Mouse (Mus musculus) neural tube, embryonic 10.5 days (tissue): ENCODE measurements around the gene Trex2.

ENCODE experiments used
- DNase-seq: peaks from one replicate; pipeline ENCODE4 v3.0.0-alpha.2; 2017; ENCODE audit warnings: low spot score; ENCODE audit errors: extremely low spot score

Gene Trex2

DNA sequence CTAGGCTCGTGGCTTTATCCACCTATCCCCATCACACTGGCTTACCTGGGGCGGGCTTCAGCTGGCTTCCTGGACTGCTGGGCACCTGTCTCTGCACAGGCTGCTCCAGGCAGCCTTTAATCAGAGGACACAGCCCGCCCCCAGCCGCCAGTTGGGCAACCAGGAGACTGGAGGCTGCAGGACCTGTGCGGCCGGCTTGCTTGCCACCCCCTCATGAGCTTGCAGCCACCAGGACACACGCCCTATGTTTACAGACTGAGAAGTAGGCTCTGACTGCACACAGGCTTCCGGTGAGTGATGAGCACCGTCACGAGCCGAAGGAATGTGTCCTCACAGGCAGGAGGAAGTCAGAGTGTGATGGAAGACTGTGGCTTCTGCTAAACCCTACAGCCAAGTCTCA, at the start of gene Trex2:
TSS of gene Trex2 (minus strand) at position 93 of the 400 bp plus-strand sequence.
- DNase-seq, result no peak

DNA sequence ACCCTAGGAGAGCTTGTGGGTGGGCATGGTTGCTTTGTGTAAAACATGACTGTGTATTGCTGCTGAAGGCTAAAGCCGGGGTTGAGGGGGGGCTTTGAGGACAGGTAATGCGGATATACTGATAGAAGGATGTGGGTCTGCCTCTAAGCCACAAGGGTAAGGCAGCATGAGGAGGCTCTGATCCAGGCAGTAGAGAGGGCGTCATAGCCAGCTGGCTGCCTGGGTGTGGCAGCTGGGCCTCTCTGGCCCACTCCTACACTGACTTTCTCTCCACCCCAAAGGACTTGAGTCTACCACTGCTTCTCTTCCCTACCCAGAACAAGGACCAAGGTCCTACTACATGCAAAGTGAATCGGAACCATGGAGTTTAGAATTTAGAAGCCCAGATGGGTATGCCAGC, 49.7 kb upstream of the Trex2 start:
- DNase-seq, result no peak

DNA sequence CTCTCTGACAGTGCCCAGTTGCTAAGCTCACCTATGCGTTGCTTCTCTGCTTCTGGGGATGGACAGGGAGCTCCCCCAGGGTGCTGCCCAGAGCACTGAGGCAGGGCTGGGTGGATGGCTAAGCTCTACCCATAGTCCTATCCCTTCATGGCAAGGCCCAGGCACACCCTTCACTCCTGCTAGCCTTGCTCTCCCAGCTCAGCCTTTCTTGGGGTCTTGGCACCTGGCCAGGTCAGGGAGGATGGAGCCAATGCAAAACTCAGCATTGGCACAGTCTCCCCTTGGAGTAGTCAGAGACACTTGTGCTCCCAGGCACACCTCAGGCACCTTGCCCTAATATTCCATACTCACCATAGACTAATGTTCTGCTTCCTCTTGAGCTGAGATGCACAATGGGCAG, 48.9 kb upstream of the Trex2 start:
- no peak for DNase-seq

DNA sequence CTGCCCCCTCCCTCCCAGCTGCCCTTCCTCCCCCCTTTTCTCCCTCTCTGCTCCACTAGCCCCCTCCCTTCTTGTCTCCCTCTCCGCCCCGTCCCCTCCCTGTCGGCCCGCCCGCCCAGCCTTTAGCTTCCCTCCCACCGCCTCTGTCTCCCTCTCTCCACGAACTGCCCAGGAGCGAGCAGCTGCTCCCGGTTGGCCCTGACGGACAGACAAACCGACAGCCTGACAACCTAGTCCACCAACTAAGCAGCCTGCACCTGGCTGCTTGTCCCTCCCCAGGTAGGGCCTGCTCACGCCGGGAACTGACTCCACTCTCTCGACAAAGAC, 48.3 kb upstream of the Trex2 start, which contains the start of gene Bgn:
TSS of gene Bgn (plus strand) at position 119 of the 327 bp plus-strand sequence.
- no peak for DNase-seq

DNA sequence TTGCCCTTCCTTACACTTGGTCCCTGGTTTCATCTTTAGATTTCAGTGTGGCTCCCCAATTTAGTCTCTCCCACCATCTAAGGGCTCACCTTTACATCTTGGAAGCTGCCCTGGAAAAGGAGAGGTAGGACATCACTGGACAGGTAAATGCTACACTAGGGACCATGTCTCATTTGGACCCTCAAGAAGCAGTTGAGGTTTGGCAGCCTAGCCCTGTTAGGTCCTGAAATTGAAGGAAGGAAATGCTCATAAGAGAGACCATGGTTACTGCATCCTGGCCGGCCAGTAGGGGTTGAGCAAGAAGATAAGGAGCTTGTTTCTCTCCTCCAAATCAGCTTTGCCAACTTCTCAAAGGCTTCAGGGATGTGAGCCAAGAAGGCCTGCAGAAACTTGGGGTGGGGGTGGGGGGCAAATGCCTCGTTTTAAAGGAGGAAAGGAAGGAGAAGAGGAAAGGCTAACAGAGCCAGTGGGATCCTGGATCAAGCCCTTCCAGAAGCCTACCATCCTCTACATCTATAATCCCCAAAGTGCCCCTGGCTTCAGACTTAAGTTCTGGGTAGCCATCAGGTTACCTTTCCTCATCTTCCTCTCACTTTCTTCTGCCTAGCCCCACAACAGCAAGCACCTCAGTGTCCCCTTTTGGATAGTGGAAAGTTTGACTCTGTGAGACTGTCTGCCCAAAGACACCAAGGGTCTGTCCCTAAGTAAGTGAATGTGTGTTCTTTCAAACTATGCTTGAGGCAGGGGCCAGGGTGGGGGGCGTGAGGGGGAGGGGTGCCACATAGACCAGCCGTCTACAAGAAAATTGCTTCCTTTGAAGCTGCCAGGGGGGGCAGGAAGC, 47.7 kb upstream of the Trex2 start:
- no peak for DNase-seq

DNA sequence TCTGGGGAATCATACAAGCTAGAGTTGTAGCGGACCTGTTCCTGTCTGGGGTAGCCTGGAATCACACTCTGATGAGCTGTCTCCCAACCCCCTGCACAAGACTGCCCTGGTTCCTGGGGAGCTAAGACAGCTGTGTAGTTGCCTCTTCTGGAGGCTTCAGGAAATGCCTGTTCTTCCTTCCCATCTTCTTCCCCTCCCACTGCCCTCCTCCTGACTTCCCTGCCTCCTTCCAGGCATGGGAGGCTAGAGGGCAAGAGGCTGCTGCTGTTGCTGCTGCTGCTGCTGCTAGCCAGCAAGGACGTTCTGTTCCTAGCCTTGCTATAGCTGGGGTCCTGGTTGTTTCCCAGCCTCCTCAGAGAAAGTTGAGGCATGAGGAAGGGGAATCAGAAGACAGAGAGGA, 45.2 kb upstream of the Trex2 start:
- DNase-seq, result no peak

DNA sequence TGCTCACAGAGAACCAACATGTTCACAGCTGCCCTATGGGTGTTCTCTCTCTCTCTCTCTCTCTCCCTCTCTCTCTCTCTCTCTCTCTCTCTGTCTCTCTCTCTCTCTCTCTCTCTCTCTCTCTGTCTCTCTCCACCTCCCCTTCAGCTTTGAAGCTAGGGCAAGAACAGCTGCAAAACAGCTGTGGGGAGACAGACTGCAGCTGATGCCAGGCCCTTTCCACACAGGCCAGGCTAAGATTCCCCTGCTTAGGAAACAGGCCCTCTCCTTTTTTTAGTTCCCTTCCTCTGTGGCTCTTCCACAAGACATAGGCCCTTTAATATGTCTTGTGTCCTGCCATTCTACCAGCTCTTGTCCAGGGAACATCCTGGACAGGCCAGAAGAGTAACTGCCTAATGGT, 44.5 kb upstream of the Trex2 start:
- DNase-seq, result no peak

DNA sequence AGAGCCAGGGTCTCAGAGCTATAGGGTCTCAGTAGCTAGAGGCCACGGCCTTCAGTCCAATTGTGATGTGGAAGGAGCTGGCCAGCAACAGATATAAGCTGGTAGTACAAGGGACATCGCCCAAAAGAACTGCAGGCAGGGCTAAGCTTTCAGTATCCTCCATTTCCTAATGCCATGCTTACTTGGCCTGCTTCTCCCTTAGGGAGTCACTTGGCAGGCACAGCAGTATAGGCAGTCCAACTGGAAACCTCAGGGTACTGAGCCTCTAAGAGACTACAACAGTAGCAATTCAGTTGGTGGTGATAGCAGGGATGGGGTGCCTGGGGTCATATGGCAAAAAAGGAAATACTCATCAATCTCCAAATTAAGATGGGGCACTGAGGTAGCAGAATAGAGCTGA, 42.4 kb upstream of the Trex2 start:
- DNase-seq, result no peak

DNA sequence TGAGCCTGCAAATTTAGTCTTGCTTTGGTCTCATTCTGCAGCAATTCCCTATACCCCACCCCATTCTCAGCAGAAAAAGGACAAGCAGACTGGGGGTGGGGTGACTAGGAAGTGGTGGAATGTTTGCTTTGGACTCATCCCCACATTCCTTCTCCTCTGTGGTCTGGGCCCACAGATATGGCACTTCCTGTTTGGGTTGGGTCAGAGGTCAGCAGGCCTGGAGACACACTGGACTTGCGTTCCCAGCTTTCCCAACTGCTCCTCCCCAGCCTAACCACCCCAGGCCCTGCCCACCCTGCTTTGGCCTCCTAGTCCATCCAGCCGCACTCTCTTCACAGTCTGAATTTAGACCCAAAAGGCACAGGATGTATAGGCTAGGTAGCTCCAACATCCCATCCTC, 41.5 kb upstream of the Trex2 start:
- DNase-seq, result no peak

DNA sequence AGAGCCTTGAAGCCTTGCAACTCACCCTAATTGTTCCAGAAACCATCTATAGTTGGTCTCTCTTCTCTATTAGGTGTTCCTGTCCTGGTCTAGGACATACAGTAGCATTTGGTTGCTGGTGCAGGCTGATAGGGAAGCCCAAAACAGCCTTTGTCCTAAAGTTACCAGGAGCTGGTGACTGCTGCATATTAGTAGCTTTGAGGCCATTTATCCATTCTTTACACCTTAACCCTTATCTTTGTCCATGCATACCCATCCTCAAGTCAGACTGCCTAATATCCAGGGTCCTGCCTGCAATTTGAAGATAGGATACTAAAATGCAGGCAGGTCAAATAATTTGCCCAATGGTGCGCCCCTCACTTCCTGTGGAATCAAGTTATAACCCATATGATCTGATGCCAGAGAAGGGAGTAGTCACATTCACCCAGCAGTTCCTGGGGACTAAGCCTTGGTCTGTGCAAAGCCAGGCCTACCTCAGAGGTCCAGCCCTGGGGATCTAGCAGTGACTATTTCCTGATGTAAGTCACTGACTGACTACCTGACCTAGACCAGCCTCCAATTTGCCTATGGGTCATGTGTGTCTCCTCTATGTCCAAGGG, 40.6 kb upstream of the Trex2 start:
- DNase-seq, result no peak

DNA sequence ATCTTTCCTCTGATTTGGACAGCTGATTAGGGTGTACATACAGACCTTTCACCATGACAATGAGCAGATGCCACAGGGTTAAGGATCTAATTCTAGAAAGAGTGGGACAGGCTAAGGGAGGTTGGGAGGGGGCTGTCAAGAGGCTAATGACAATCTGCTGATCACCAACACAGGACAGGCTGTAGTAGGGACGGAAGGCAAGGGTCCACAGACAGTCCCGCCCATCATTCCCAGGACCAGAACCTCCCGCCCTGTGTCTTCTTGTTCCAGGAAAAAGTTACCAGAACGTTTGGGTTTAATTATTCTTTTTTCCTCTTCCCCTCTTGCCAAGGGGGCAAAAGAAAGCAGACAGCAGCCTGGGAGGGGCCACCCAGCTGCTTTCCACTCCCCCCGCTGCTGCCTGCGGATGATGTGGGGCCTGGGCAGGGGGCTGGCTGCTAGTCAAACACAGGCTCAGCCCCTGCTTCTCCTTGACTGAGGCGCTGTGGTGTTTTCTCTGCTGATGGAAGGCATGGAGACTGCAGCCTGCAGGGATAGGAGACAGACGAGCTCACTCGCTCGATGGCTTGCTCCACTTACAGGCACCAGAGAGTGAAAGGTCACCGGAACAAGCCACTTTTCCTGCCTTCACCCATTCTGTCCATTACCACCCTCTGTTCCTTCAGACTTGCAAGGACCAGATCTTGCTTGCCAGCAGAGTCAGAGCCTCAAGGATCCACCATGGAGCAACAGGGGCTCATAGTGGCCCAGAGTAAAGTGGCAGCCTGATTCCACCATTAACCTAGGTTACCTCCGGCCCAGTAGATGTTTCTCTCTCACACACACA, 39.4 kb upstream of the Trex2 start:
- DNase-seq, result no peak

DNA sequence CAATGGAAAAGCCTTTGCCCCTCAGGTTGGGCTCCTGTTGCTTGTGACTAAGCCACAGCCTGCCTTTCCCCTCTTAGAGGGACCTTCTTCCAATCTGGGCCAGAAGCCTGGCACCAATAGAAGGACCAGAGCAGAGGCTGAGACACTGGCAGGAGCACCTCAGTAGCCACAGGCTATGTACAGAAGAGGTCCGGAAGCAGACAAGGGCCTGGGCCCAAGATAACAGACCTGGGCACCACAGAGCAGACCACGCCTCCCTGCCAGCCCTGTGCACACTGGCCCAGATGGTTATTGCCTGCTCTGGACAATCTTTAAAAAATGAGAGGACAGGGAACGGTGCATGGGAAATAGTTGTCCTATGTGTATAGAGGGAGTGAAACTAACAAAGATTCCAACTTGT, 36.6 kb upstream of the Trex2 start:
- no peak for DNase-seq

DNA sequence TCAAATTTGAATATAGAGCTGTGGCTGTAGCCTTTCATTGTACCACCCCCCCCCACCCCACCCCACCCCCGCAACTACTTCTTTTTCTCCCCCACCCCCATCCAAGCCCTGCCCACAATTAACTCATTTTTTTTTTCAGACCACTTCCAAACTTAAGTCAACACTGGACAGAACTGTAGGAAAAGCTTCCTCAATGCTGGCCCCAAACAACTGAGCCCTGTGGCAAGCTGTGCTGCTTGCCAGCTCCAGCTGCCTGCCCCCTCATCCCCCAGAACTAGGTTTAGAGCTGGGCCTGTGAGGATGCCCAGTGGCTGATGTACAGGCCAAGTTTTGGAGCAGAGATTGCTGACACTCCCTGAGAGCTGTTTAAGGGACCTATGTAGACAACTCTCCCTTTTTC, 33.6 kb upstream of the Trex2 start:
- DNase-seq, result no peak

DNA sequence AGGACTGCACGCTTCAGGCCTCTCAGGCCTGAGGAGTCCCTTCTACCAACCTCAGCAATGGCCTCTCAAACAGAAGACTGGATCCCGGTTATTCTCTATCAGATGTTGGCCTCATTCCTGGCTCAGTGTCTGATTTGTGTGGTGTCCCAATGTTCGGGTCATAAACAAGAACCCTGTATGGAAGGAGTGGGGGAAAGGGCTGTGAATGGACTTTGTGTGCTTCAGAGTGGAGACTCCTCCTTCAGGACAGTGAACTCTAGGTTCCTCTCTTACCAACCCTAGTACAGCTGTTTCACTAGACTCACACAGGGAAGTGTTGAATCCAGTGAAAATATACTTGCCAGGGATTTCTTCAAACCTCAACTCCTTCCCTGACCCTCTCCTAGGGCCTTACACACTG, 33.2 kb upstream of the Trex2 start:
- no peak for DNase-seq

DNA sequence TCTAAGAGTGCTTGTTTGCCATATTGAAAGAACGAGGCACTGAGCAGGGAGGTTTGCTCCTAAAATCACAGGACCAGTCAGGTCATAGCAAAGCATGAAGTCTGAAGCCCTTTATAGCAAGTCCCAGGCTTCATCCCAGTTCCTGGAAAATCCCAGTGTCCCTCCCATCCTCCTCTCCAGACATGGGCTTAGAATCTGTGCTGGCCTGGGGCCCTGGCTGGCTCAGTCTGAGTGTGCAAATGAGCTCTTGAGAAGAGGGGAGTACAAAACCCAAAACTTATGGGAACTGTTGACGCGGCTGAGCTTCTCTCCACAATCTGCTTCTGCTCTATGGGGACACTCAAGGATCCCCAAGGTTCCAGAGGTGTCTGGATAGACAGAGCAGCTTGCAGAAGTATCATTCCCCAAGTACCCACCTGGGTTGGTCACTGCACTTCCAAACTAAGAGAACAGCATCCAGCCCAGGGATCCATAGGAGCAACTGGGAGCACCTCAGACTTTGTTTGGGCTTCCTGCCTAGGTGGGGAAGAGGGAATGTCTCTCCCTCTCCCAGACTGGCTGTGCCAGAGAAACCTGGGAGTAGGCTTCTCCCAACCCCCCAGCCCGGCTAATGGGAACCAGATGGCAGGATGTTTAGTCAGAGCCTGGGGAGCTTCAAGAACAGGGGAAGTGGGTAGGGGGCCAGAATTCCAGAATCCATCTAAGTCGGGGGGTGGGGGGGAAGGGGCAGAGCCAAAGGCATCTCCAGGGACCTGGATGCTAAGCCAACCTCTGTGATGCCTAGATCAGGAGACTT, 32.5 kb upstream of the Trex2 start:
- DNase-seq, result peak; percentile 54

DNA sequence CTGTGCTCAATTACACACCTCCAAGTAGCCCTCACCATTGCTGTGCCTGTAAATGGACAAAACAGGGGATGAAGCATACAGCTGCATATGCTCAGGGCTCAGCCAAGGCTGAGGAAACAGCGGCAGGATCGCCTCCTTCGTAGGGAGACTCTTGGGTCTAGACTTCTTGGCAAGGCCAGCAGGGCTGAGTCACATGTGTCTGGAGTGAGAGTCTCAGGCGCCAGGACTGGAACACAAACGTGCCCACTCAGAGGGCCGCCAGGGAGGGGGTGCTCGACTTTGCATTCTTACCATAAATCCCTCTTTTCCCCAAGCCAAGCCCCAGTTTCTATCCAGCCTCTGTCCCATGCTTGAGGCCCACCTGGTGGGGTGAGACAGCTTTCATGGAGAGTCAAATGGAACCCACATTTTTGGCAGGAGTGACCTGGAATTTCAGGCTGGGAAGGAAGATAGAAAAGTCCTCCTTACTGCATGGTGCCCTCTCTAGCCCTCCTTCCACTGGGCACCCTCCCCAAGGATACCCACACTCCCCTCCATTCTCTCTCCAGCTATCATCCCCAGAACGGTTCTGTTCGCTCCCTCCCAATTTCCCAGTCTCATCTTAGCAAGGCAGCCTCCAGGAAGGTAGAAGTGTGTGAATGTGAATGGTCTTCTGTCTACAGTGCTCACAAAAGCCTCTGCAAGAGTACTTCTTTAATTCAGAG, 30.5 kb upstream of the Trex2 start:
- no peak for DNase-seq

DNA sequence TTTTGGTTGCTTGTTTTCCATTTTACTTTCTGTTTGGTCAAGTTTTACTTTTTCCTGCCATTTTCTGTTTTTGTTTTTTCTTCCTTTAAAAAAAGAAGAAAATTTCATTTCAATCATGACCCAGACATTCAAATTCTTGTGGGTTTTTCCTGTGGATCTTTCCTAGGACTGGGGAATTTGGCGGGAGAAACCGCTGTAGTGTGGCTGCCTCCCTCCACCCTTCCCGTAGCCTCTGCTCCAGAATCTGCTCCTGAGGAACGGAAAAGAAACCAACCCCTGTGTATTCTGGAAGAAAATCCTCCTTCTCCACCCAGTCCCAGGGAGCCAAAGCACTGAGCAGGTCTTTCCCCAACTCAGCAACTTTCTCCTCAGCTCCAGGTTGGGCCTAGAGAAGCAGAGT, 25.6 kb upstream of the Trex2 start:
- no peak for DNase-seq

DNA sequence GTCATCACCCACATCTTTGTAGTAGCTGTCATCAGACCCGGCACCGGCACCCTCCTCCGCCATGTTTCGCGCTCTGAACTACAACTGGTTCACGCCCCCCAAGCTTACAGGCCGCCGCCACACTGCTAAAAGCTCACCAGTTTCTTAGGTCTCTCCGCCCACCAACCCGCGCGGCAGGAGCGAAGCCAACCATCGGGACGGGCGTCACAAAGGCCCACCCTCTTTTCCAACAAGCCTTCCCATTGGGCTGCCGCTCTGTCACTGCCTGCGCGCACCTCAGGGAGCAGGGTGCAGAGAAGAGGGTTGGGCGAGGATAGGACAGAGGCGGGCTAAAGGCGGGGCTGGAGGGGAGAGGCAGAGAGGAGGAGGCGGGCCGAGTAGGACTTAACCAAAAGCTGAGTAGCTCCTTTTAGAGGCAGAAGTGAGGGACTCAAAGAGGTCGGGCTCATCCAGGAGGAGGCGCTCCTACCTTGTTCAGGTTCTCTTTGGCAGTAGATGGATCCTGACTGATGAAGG, 23.8 kb upstream of the Trex2 start, which contains the start of gene Haus7:
TSS of gene Haus7 (minus strand) at position 168 of the 516 bp plus-strand sequence.
- DNase-seq, result peak; percentile 77

DNA sequence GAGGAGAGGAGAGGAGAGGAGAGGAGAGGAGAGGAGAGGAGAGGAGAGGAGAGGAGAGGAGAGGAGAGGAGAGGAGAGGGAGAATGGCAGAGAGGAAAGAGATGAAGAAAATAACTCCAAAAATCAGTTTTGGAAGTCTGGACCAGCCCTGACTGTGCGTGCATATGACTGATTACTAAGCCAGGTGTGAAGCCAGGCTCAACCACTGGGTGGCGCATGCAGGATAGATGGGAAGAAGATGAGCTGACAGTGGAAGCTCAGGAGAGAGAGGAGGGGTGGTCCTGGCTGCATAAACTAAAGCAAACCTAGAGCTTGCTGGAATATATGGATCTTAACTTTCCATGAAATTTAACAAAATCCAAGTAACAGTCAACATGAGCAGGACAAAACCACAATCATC, 16.8 kb upstream of the Trex2 start:
- DNase-seq, result peak; percentile 54

DNA sequence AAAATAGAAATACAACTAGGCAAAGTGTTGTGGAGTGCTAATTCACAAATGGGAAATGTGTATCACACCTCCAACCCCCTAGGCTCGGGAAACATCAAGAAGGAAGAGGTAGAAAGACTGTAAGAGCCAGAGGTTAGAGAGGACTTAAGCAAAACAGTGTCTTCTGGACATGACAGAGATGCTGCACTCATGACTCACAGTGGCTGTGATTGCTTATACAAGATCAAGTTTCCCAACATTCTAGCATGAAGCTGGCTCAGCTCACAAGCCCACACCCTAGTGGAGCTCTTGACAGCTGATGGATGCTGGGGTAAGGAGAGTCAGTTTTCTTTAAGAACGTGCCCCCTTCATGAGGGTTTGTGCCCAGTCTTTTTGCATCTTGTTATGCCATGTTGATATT, 6.3 kb upstream of the Trex2 start:
- DNase-seq, result no peak

DNA sequence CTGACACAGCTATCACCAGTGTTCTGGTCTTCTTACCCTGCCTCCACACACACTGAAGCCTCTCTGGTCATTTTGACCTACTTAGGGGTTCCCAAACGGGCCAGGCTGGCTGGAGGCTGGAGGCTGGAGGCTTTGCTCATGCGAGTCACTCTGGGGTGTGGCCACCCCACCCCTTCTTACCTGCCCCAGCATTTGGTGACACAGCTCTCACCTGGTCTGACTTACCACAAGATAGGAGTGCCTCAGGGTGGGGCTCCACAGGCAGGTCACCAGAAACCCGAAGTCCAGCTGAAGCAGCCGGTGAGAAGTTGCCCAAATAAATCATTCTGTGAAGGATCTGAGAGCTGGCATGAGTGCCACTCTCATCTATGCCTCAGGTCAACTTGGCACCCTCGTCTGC, 2.3 kb downstream of the Trex2 start:
- DNase-seq, result no peak
